Mouse (Mus musculus): ENCODE data around the gene Snap25. TPM values are rescaled to one million over a fixed set of nuclear protein-coding genes. Genes with fewer than 3 reads are reported as not detected.

Snap25 gene
- polyA plus RNA-seq, 1 experiment: not detected

GRCm38 (mm10) chr2:136691681-136692080 is 21.6 kb upstream of the Snap25 start:
- no peak for TF ChIP-seq GATA1 (IDR thresholded peaks at IDR 0.05; ENCODE audit: low read length)

- no peak for TF ChIP-seq GATA1 (IDR thresholded peaks at IDR 0.05; ENCODE audit: low read length)
Observed at GRCm38 (mm10) chr2:136699429-136700227, 13.6 kb upstream of the Snap25 start.

- no peak for TF ChIP-seq GATA1 (IDR thresholded peaks at IDR 0.05; ENCODE audit: low read length)
Observed at GRCm38 (mm10) chr2:136703376-136703775, 9.9 kb upstream of the Snap25 start.

- no peak for TF ChIP-seq GATA1 (IDR thresholded peaks at IDR 0.05; ENCODE audit: low read length)
Observed at GRCm38 (mm10) chr2:136711155-136711554, 2.1 kb upstream of the Snap25 start.

- no peak for TF ChIP-seq GATA1 (IDR thresholded peaks at IDR 0.05; ENCODE audit: low read length)
Observed at GRCm38 (mm10) chr2:136711746-136712440, 1.4 kb upstream of the Snap25 start.

GRCm38 (mm10) chr2:136712441-136713015 is 725 bp upstream of the Snap25 start:
- no peak for TF ChIP-seq GATA1 (IDR thresholded peaks at IDR 0.05; ENCODE audit: low read length)

- no peak for TF ChIP-seq GATA1 (IDR thresholded peaks at IDR 0.05; ENCODE audit: low read length)
Observed at GRCm38 (mm10) chr2:136714008-136714411, 757 bp downstream of the Snap25 start.

- no peak for TF ChIP-seq GATA1 (IDR thresholded peaks at IDR 0.05; ENCODE audit: low read length)
Observed at GRCm38 (mm10) chr2:136715531-136715930, 2.3 kb downstream of the Snap25 start.

- TF ChIP-seq GATA1 (IDR thresholded peaks at IDR 0.05; ENCODE audit: low read length): no peak
Observed at GRCm38 (mm10) chr2:136716400-136716799, 3.1 kb downstream of the Snap25 start.

- no peak for TF ChIP-seq GATA1 (IDR thresholded peaks at IDR 0.05; ENCODE audit: low read length)
Observed at GRCm38 (mm10) chr2:136720235-136720634, 7.0 kb downstream of the Snap25 start.

- TF ChIP-seq GATA1 (IDR thresholded peaks at IDR 0.05; ENCODE audit: low read length): no peak
Observed at GRCm38 (mm10) chr2:136738260-136738659, 25.0 kb downstream of the Snap25 start.

GRCm38 (mm10) chr2:136742230-136742629 is 29.0 kb downstream of the Snap25 start:
- TF ChIP-seq GATA1 (IDR thresholded peaks at IDR 0.05; ENCODE audit: low read length): no peak

GRCm38 (mm10) chr2:136744683-136745326 is 31.6 kb downstream of the Snap25 start:
- TF ChIP-seq GATA1 (IDR thresholded peaks at IDR 0.05; ENCODE audit: low read length): no peak

GRCm38 (mm10) chr2:136745327-136745994 is 32.2 kb downstream of the Snap25 start:
- TF ChIP-seq GATA1 (IDR thresholded peaks at IDR 0.05; ENCODE audit: low read length): no peak

- no peak for TF ChIP-seq GATA1 (IDR thresholded peaks at IDR 0.05; ENCODE audit: low read length)
Observed at GRCm38 (mm10) chr2:136753682-136754081, 40.4 kb downstream of the Snap25 start.
